Mouse (Mus musculus) heart, adult 2 months (tissue): ENCODE data around the gene Mavs. TPM values are rescaled to one million over a fixed set of nuclear protein-coding genes. Genes with fewer than 3 reads are reported as not detected.
A peak's percentile ranks its signal among the peaks of the same experiment; 100 is the strongest.

Source experiments
- DNase-seq, 2 experiments: peaks; one replicate each; pipeline ENCODE4 v3.0.0; 2021
- H3K27ac ChIP-seq: fragments of 200-600 bp; 2 replicates; pipeline ENCODE4 v1.8.1; 2022
- H3K27me3 ChIP-seq: fragments of 200-500 bp; 2 replicates; pipeline ENCODE4 v1.6.1; 2012; ENCODE audit warnings: mild to moderate bottlenecking, low read length, inconsistent platforms, mixed read lengths; ENCODE audit not compliant: control insufficient read depth, insufficient read depth
- H3K36me3 ChIP-seq: fragments of 200-500 bp; 2 replicates; pipeline ENCODE4 v1.6.1; 2012; ENCODE audit warnings: low read length, inconsistent platforms; ENCODE audit not compliant: control insufficient read depth, insufficient read depth
- H3K4me1 ChIP-seq: fragments of 200-500 bp; 2 replicates; pipeline ENCODE4 v1.6.1; 2011; ENCODE audit warnings: low read length; ENCODE audit not compliant: control insufficient read depth, insufficient read depth
- H3K4me3 ChIP-seq: fragments of 200-600 bp; 2 replicates; pipeline ENCODE4 v1.8.1; 2022
- H3K79me2 ChIP-seq: fragments of 200-500 bp; replicated peaks from 2 replicates; pipeline ENCODE4 v1.6.1; 2012; ENCODE audit warnings: mild to moderate bottlenecking, inconsistent platforms, low read length, moderate library complexity, mixed read lengths; ENCODE audit not compliant: control insufficient read depth, insufficient read depth
- H3K9ac ChIP-seq: fragments of 200-500 bp; 2 replicates; pipeline ENCODE4 v1.6.1; 2012; ENCODE audit warnings: low read depth, mild to moderate bottlenecking, control low read depth, inconsistent platforms, low read length, mixed read lengths
- CTCF ChIP-seq: fragments of 200-600 bp; IDR thresholded peaks from 2 replicates; pipeline ENCODE4 v1.8.1; 2022; ENCODE audit warnings: antibody characterized with exemption, mild to moderate bottlenecking, moderate library complexity
- EP300 ChIP-seq: fragments of 200-500 bp; IDR thresholded peaks from 2 replicates; pipeline ENCODE4 v1.6.1; 2011; ENCODE audit warnings: low read depth, low read length, control low read depth; ENCODE audit not compliant: insufficient read depth
- POLR2A ChIP-seq: fragments of 200-500 bp; IDR thresholded peaks from 2 replicates; pipeline ENCODE4 v1.6.1; 2011; ENCODE audit warnings: mild to moderate bottlenecking, low read depth, low read length, control low read depth; ENCODE audit not compliant: insufficient read depth
- WGBS: fragments of 180-500 bp; shearing (Covaris S2); methylation state at CpG from one replicate; pipeline ENCODE4 v1.1.7; 2018; 5-methylcytosine and 5-hydroxymethylcytosine counted together
- intact Hi-C: fragments of 180-260 bp; cut with DNase I; formaldehyde crosslinking; loops from one replicate; pipeline ENCODE4 v1.15.1; 2025
- long read RNA-seq: library from polyadenylated mRNA; stranded (forward); transcript quantifications from one replicate; pipeline ENCODE4 v2.0.0, GENCODE M21; 2021
- polyA plus RNA-seq: library from polyadenylated mRNA; depleted of rRNA; stranded (reverse); fragments of >200 nt; gene quantifications from 2 replicates; pipeline ENCODE4 v1.2.3, GENCODE M21; 2012; rRNA removed
- total RNA-seq, 2 experiments: library from RNA; stranded (reverse); gene quantifications; 2 replicates each; pipeline ENCODE4 v1.2.3; 2021

Gene Mavs
- total RNA-seq (10 to 100 TPM; 65.2 to 79.6 TPM), polyA plus RNA-seq (89.0 and 127 TPM in 2 replicates)
- long read RNA-seq, transcript Mavs-201 (7 exons, 2,867 nt) = minor isoform, 31 of 117 reads
- long read RNA-seq, transcript Mavs-202 (7 exons, 3,057 nt) = major isoform, 37 of 117 reads
- long read RNA-seq, partial matches to known transcripts = 12 of 117 reads
- long read RNA-seq, other reads (novel, unspliced or antisense) = 37 of 117 reads

DNA sequence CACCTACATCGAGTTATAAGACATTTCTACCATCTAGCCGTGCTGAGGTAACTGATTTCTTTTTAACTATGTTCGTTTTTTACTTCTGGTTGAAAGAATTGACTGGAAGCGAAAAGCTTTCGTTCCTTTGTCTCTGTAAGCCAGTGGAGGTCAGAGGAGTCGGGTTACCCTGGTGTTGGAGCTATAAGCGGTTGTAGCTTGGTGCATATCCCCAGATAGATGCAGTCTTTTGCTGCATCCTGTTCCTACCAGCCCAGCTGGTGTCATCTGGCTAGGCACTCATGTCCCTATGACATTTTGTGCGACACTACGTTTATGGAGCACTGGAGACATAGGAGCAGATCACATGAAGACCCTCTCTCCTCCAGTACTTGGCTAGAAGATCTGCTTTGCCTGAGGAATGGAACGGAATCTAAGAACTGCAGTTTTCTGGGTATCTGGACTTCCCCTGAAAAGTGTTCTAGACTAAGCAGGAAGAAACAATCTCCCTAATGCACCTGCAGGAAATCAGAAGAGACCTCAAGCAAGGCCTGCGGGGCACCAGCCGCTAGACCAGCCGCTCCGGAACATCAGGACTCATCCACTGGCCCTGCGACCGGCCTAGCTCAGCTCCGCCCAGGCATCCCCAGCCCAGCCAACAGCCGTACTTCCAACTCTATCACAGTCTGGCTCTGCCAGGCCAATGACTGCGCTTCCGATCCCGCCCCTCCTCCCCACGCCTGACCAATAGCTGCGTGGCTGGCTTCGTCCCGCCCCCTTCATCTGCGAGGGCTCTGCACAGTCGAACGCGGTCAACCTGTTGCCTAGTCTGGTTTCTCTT is at the start of gene Mavs:
TSS of gene Mavs (plus strand) at position 757 of the 820 bp plus-strand sequence.
- Histone ChIP-seq H3K27me3 (no peaks in the 10 kb centered on the region), H3K4me3 (peak within 1 kb of the TSS; percentile 65), H3K9ac (peak within 1 kb of the TSS; percentile 80), H3K27ac (peak within 1 kb of the TSS; percentile 83), H3K36me3 (no peaks in the 10 kb centered on the region), H3K79me2 (no peaks in the 10 kb centered on the region), H3K4me1 (peaks cover 8% of the 10 kb centered on the region)
- TF ChIP-seq POLR2A (peak; percentile 97), CTCF (no peak), EP300 (peak; percentile 85)
- 15% methylated on average over 29 of the region's 29 CpGs for WGBS
- peak; percentile 94 to 97 for DNase-seq
- intact Hi-C loops = loop anchor here (1.0 to 2.0 kb wide), 2 partner anchors 23 to 53 kb away; partner anchors contain the start of gene Cenpb

DNA sequence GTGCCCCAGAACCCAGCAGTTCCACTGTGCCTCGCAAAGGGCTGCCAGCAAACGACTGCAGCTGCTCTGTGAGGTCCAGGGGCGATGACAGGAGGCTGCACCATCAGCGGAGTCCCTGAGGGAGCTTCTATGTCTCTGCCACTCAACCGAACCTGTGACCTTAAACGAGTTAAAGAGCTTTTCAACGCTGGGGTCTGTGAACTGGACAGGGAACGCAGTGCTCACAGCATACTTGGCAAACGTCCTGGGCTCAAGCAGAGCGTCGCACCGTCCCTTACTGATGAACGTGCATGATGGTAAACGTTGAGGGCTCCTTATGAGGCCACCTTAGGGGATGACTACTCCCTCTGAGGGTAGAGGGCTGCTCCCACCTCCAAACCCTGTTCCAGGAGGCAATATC is 47.5 kb upstream of the Mavs start:
- Histone ChIP-seq H3K79me2 (no peaks in the 10 kb centered on the region), H3K4me1 (peaks cover 5% of the 10 kb centered on the region), H3K4me3 (peak overlapping the region; percentile 63), H3K36me3 (no peaks in the 10 kb centered on the region), H3K27me3 (no peaks in the 10 kb centered on the region), H3K9ac (peak overlapping the region; percentile 70), H3K27ac (peak overlapping the region; percentile 70)
- WGBS = 3% methylated on average over 14 of the region's 14 CpGs
- DNase-seq = no peak
- no peak; the same call in 1 of the 2 replicates for TF ChIP-seq POLR2A
- no peak for TF ChIP-seq EP300
- no peak for TF ChIP-seq CTCF
- intact Hi-C loops = loop anchor here (10.0 kb wide), 1 partner anchor 168 kb away; the partner anchor contains the start of gene Rnf24

DNA sequence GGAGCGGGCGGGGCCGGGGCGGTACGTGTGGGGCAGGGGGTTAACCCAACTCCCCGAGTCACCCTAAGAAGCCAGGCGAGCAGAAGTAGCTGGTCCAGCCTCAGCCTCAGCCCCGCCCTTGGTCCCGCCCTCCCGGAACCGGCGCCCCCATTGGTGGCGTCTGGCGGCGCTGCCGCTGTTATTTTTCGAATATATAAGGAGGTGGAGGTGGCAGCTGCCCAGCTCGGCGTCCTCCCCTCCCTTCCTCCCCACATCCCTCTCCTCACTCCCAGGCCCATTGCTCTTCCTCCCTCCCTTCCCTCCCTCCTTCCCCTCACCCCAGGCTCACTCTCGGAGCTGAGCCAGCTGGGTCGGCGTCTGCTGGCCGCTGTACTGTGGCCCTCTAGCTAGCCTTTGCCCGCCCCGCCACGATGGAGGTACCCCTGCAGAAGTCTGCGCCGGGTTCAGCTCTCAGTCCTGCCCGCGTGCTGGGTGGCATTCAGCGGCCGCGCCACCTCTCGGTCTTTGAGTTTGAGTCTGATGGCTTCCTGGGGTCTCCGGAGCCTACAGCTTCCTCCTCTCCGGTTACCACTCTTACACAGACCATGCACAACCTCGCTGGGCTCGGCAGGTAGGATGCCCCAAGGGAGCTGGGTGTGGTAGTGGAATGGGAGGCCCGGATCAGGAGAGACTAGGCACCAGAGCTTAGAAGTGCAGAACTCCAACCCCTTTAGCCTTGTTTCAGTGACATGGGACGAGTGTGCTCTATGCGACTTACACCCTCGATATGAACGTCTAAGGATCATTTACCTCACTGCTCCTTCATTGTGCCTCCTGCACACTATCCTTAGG is 46.9 kb upstream of the Mavs start, which contains the start of the genes Cdc25b and Spef1:
TSS of gene Cdc25b (plus strand) at position 179 of the 831 bp plus-strand sequence.
TSS of gene Spef1 (minus strand) at position 512 of the 831 bp plus-strand sequence.
- Histone ChIP-seq H3K4me3 (peak within 1 kb of the TSS; percentile 63), H3K79me2 (no peaks in the 10 kb centered on the region), H3K9ac (peak within 1 kb of the TSS; percentile 70), H3K27ac (peak within 1 kb of the TSS; percentile 70), H3K4me1 (peaks cover 5% of the 10 kb centered on the region), H3K27me3 (no peaks in the 10 kb centered on the region), H3K36me3 (no peaks in the 10 kb centered on the region)
- DNase-seq = peak; percentile 89 to 91
- TF ChIP-seq EP300 (0 out of 2 replicates have a peak, but pooled peaks have one; percentile 38), CTCF (peak; percentile 58), POLR2A (peak; percentile 62; the same call in 1 of the 2 replicates)
- intact Hi-C loops = loop anchor here (10.0 kb wide), 1 partner anchor 168 kb away; the partner anchor contains the start of gene Rnf24
- WGBS = 2% methylated on average over 43 of the region's 43 CpGs

DNA sequence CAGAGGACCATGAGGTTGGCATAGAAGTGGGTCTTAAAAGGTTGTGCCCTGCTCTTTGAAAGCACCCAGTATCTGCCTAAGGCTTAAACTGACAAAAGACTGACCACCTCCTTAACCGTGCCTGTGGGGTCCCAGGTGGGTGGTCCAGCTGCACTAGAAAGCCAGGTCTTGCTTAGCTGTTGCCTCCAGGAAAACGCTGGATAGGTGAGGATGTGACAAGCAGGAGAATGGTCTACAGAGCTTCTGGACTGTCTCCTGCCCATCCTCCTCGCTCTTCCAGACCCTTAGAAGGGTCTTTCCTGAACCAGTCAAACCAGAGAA is 46.3 kb upstream of the Mavs start:
- peak overlapping the region; percentile 68 for H3K9ac ChIP-seq
- no peak for DNase-seq
- no peaks in the 10 kb centered on the region for H3K36me3 ChIP-seq
- H3K79me2 ChIP-seq = no peaks in the 10 kb centered on the region
- H3K4me3 ChIP-seq = peak overlapping the region; percentile 63; the same call in 1 of the 2 replicates
- H3K27ac ChIP-seq = peak overlapping the region; percentile 70
- TF ChIP-seq CTCF = no peak
- TF ChIP-seq POLR2A = no peak
- TF ChIP-seq EP300 = no peak
- WGBS = 53% methylated on average over 3 of the region's 3 CpGs
- intact Hi-C loops = loop anchor here (10.0 kb wide), 1 partner anchor 167 kb away; the partner anchor contains the start of gene Rnf24
- H3K4me1 ChIP-seq = peaks cover 5% of the 10 kb centered on the region
- H3K27me3 ChIP-seq = no peaks in the 10 kb centered on the region

DNA sequence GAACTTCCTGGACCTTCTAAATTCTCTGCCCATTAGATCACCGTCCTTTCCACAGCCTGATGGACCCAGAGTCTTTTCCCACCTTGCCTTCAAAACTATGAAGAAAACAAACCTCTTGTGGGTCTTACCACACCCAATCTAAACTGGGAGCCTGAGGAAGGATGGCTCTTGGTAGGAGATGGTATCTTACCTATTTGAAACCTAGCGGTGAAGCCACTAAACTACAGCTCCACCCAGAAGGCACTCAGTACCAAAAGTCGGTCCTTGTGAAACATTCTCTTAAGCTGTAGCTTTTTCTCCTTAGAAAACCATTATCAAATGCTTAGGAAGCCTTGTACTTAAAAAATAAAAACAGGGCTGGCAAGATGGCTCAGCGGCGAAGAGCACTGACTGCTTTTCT is 45.6 kb upstream of the Mavs start:
- Histone ChIP-seq H3K79me2 (no peaks in the 10 kb centered on the region), H3K4me3 (no peak overlapping the region), H3K4me1 (peaks cover 5% of the 10 kb centered on the region), H3K36me3 (no peaks in the 10 kb centered on the region), H3K27ac (no peak overlapping the region), H3K27me3 (no peaks in the 10 kb centered on the region), H3K9ac (no peak overlapping the region)
- 93% methylated on average over 5 of the region's 5 CpGs for WGBS
- no peak for DNase-seq
- intact Hi-C loops = loop anchor here (10.0 kb wide), 1 partner anchor 166 kb away; the partner anchor contains the start of gene Rnf24
- TF ChIP-seq POLR2A = no peak
- no peak for TF ChIP-seq EP300
- no peak for TF ChIP-seq CTCF
